Mouse (Mus musculus) heart, embryonic 13.5 days (tissue): Measurements from ENCODE around the gene Myo3b. TPM values are rescaled to one million over a fixed set of nuclear protein-coding genes. Genes with fewer than 3 reads are reported as not detected.
A peak's percentile ranks its signal among the peaks of the same experiment; 100 is the strongest.

Experiments used
- ATAC-seq: fragments of 200-750 bp; cut with Nextera tagmentation; 2 replicates; pipeline ENCODE4 v1.8.0; 2017; ENCODE audit warnings: moderate TSS enrichment; ENCODE audit not compliant: insufficient number of reproducible peaks, low FRiP score, low TSS enrichment; ENCODE audit errors: extremely low read depth
- H3K27ac ChIP-seq: fragments of 300-500 bp; sonication (generic); replicated peaks from 2 replicates; pipeline ENCODE4 v1.5.1; 2015; ENCODE audit warnings: moderate library complexity, mild to moderate bottlenecking, inconsistent platforms
- H3K27me3 ChIP-seq: fragments of 300-500 bp; sonication (generic); replicated peaks from 2 replicates; pipeline ENCODE4 v1.6.1; 2015; ENCODE audit warnings: mild to moderate bottlenecking, inconsistent platforms
- H3K36me3 ChIP-seq: fragments of 300-500 bp; sonication (generic); 2 replicates; pipeline ENCODE4 v1.6.1; 2015; ENCODE audit warnings: mild to moderate bottlenecking, inconsistent platforms
- H3K4me1 ChIP-seq: fragments of 300-500 bp; sonication (generic); 2 replicates; pipeline ENCODE4 v1.6.1; 2015; ENCODE audit warnings: inconsistent platforms
- H3K4me2 ChIP-seq: fragments of 300-500 bp; sonication (generic); 2 replicates; pipeline ENCODE4 v1.6.1; 2015; ENCODE audit warnings: inconsistent platforms, mild to moderate bottlenecking, moderate library complexity
- H3K4me3 ChIP-seq: fragments of 300-500 bp; sonication (generic); 2 replicates; pipeline ENCODE4 v1.5.1; 2015; ENCODE audit warnings: moderate library complexity, mild to moderate bottlenecking, inconsistent platforms
- H3K9ac ChIP-seq: fragments of 300-500 bp; sonication (generic); 2 replicates; pipeline ENCODE4 v1.6.1; 2015; ENCODE audit warnings: inconsistent platforms, mild to moderate bottlenecking, moderate library complexity
- H3K9me3 ChIP-seq: fragments of 300-500 bp; sonication (generic); 2 replicates; pipeline ENCODE4 v1.6.1; 2016; ENCODE audit warnings: inconsistent platforms
- WGBS: fragments of 180-500 bp; shearing (Covaris S2); methylation state at CpG from one replicate; pipeline ENCODE4 v1.1.7; 2015; ENCODE audit warnings: mixed read lengths; 5-methylcytosine and 5-hydroxymethylcytosine counted together
- polyA plus RNA-seq: library from polyadenylated mRNA; unstranded; fragments of >200 nt; fragmentation: Nextera tagmentation; extraction: Ambion mirVana; gene quantifications from 2 replicates; pipeline ENCODE4 v1.2.1, GENCODE M21; 2015

The Myo3b gene
- polyA plus RNA-seq, 1 experiment from 2014 or later: 0.20 TPM

GRCm38 (mm10) chr2:70259357-70260000 lies 220.6 kb downstream of the Myo3b start:
- WGBS: 20% methylated on average over 8 of the region's 8 CpGs
- Histone ChIP-seq H3K27me3 (peaks cover 23% of the 10 kb centered on the region), H3K4me1 (peaks cover 14% of the 10 kb centered on the region), H3K4me3 (no peak overlapping the region), H3K36me3 (no peaks in the 10 kb centered on the region), H3K27ac (no peak overlapping the region), H3K9ac (no peak overlapping the region), H3K9me3 (no peaks in the 10 kb centered on the region), H3K4me2 (no peak overlapping the region)
- no peak for ATAC-seq

DNA sequence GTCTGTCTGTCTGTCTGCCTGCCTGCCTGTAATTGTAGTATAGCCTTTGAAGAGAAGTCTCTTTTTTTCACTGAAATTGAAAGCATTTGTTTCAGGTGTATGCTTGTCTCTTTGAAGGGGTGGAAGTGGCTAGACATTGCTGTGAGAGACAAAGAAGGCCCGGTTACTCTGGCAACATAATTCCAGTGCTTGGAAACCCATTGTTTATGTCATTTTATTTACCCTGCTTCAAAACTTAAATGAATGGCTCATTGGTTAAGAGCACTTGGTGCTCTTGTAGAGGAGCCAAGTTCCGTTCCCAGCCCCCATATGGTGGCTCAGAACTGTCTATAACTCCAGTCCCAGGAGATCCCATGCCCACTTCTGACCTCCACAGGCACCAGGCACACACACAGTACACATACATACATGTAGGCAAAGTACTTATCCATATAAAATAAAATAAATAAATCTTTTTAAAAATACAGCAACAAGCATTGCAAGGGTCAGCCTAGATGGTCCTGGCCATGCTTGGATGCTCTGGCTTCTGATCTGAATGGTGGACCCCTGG lies 221.8 kb downstream of the Myo3b start:
- Histone ChIP-seq H3K9me3 (no peaks in the 10 kb centered on the region), H3K36me3 (no peaks in the 10 kb centered on the region), H3K27ac (no peak overlapping the region), H3K27me3 (peaks cover 21% of the 10 kb centered on the region), H3K4me2 (no peak overlapping the region), H3K9ac (no peak overlapping the region), H3K4me3 (no peak overlapping the region), H3K4me1 (peaks cover 14% of the 10 kb centered on the region)
- no peak for ATAC-seq
- WGBS: 80% methylated on average over 2 of the region's 2 CpGs

DNA sequence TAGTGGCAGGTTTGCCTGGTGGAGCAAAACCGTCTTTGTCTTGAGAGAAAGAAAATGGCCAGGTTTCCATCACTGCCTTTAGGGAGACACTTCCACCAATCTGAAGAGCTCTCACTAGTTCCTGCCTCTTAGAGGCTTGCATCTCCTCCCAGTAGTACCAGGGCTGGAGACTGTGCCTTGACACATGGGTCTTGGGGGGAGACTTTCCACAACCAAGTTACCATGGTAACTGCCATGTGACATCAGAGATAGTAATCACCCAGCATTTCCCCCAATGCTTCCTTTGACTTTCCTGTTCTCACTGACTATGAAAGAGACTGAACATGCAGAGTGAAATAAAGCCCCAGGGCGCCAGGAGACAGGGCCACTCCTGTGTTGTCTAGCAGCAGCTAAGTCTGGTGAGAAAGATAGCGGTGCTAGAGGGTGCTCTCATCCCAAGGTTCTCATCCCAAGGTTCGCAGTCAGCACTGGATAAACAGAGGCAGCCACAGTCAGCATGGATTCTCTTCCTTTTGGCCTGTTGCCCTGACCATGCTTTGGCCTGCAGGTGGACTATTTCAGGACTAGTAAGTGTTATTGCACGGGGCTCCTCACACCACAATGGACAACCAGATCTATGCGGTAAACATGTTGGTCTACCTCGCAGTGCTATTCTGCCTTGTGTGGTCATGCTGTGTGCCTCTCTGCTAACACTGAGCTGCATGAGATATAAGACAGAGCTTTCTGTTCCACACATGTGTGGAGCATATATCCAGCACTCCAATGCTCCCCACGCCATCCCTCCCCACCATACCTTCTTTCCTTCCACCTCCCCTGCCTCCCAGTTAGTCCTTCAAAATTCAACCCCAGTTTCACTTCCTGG lies 223.0 kb downstream of the Myo3b start:
- H3K27me3 ChIP-seq: peaks cover 21% of the 10 kb centered on the region
- no peak for ATAC-seq
- no peaks in the 10 kb centered on the region for H3K36me3 ChIP-seq
- 54% methylated on average over 8 of the region's 8 CpGs for WGBS
- H3K9me3 ChIP-seq: no peaks in the 10 kb centered on the region
- peaks cover 14% of the 10 kb centered on the region for H3K4me1 ChIP-seq
- no peak overlapping the region for H3K4me3 ChIP-seq
- H3K9ac ChIP-seq: 0 out of 2 replicates have a peak overlapping the region, but pooled peaks have one; percentile 10
- peak overlapping the region; percentile 54 for H3K27ac ChIP-seq
- H3K4me2 ChIP-seq: peak overlapping the region; percentile 24

DNA sequence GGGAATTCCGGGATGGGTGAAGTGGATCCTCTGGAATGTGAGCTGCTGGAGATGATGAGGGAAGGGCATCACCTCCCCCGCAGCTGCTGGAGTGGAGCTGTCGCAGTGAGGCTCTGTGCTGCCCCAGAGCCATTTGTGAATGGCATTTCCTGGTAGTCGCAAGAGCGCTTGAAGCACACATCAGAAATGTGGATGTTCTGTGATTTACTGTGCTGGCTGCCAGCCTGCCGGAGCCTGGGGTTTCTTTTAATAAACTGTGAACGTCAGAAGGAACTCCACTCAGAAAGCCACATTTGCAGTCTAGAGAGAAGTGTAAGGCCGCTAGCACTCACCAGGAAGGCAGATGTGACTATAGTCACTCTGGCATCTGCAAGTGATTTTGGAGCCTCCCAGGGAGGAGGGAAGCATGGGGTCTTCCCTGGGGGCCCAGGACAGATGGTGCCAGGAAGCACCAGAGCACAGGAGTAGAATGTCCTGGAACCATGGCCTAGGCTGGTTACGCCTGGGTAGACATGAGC lies 223.7 kb downstream of the Myo3b start:
- Histone ChIP-seq H3K36me3 (no peaks in the 10 kb centered on the region), H3K27ac (peak overlapping the region; percentile 54), H3K4me2 (peak overlapping the region; percentile 24), H3K9ac (0 out of 2 replicates have a peak overlapping the region, but pooled peaks have one; percentile 10), H3K4me1 (peaks cover 14% of the 10 kb centered on the region), H3K9me3 (no peaks in the 10 kb centered on the region), H3K27me3 (peaks cover 21% of the 10 kb centered on the region), H3K4me3 (no peak overlapping the region)
- 20% methylated on average over 9 of the region's 9 CpGs for WGBS
- no peak for ATAC-seq

- no peak overlapping the region for H3K9ac ChIP-seq
- ATAC-seq: no peak
- no peak overlapping the region for H3K4me2 ChIP-seq
- H3K4me3 ChIP-seq: no peak overlapping the region
- 22% methylated on average over 13 of the region's 13 CpGs for WGBS
- no peak overlapping the region for H3K27ac ChIP-seq
- H3K27me3 ChIP-seq: peaks cover 3% of the 10 kb centered on the region; the same call in 1 of the 2 replicates
- no peaks in the 10 kb centered on the region for H3K9me3 ChIP-seq
- H3K36me3 ChIP-seq: no peaks in the 10 kb centered on the region
- no peaks in the 10 kb centered on the region for H3K4me1 ChIP-seq
Observed at GRCm38 (mm10) chr2:70278425-70279277, 239.7 kb downstream of the Myo3b start.

- no peak overlapping the region for H3K9ac ChIP-seq
- no peaks in the 10 kb centered on the region for H3K27me3 ChIP-seq
- no peaks in the 10 kb centered on the region for H3K4me1 ChIP-seq
- H3K36me3 ChIP-seq: no peaks in the 10 kb centered on the region
- H3K27ac ChIP-seq: no peak overlapping the region
- H3K4me2 ChIP-seq: no peak overlapping the region
- H3K4me3 ChIP-seq: no peak overlapping the region
- ATAC-seq: no peak
- WGBS: 50% methylated on average over 1 of the region's 1 CpGs
- no peaks in the 10 kb centered on the region for H3K9me3 ChIP-seq
Observed at GRCm38 (mm10) chr2:70284109-70284508, 245.2 kb downstream of the Myo3b start.

DNA sequence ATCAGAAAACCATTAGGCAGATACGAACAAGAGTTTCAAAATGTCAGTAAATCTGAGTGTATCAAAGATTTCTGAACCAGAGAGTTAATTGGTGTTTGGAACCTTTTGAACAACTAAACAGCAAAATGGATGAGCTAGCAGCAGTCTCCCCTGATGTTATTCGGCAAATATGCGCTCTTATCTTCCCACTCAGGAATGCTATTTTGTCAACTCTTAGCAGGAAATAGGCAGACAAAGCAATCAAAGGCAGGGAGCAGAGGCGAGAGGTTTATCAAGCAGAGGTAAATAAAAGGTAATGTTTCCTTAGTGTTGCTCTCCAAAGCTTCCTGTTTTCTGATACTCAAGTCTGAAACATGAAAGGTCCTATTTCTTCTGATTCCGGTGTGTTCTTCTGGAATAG lies 252.1 kb downstream of the Myo3b start:
- Histone ChIP-seq H3K4me1 (peaks cover 22% of the 10 kb centered on the region), H3K9ac (no peak overlapping the region), H3K9me3 (no peaks in the 10 kb centered on the region), H3K4me2 (peak overlapping the region; percentile 30), H3K36me3 (no peaks in the 10 kb centered on the region), H3K27ac (peak overlapping the region; percentile 21), H3K27me3 (no peaks in the 10 kb centered on the region), H3K4me3 (no peak overlapping the region)
- WGBS: 11% methylated on average over 5 of the region's 5 CpGs
- ATAC-seq: no peak

DNA sequence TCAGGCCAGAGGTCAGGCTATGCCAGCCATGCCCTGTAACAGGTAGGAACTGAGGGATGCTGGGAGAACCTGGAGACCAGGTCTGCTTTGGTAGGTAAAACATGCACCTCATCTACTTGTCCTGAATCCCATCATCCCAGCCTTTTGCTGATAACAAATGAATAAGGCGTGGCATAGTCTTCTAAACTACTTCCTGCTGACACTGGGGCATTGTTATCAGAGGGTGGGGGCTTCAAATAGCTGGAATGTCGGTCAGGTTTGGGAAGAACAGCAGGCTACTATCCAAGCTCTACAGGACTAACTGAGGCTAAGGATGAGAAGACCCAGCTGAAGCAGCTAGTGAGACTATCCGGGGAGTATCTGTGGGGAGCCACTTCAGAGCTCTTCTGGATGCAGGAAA lies 253.8 kb downstream of the Myo3b start:
- Histone ChIP-seq H3K4me2 (no peak overlapping the region), H3K9ac (no peak overlapping the region), H3K36me3 (no peaks in the 10 kb centered on the region), H3K4me3 (no peak overlapping the region), H3K27me3 (no peaks in the 10 kb centered on the region), H3K27ac (no peak overlapping the region), H3K4me1 (peaks cover 22% of the 10 kb centered on the region), H3K9me3 (no peaks in the 10 kb centered on the region)
- no peak for ATAC-seq
- 32% methylated on average over 3 of the region's 3 CpGs for WGBS

- H3K4me3 ChIP-seq: no peak overlapping the region
- peaks cover 9% of the 10 kb centered on the region; the same call in 1 of the 2 replicates for H3K4me1 ChIP-seq
- H3K9ac ChIP-seq: no peak overlapping the region
- no peak overlapping the region for H3K4me2 ChIP-seq
- no peak for ATAC-seq
- peaks cover 8% of the 10 kb centered on the region for H3K9me3 ChIP-seq
- no peaks in the 10 kb centered on the region for H3K36me3 ChIP-seq
- H3K27ac ChIP-seq: no peak overlapping the region
- no peaks in the 10 kb centered on the region for H3K27me3 ChIP-seq
Observed at GRCm38 (mm10) chr2:70302905-70303304, 264.0 kb downstream of the Myo3b start.

- no peaks in the 10 kb centered on the region for H3K27me3 ChIP-seq
- H3K27ac ChIP-seq: peak overlapping the region; percentile 81
- WGBS: 20% methylated on average over 9 of the region's 9 CpGs
- peak overlapping the region; percentile 30 for H3K4me3 ChIP-seq
- H3K4me1 ChIP-seq: peaks cover 57% of the 10 kb centered on the region
- peak overlapping the region; percentile 59; the same call in 1 of the 2 replicates for H3K9ac ChIP-seq
- H3K4me2 ChIP-seq: peak overlapping the region; percentile 61
- no peaks in the 10 kb centered on the region for H3K9me3 ChIP-seq
- no peaks in the 10 kb centered on the region for H3K36me3 ChIP-seq
- no peak for ATAC-seq
Observed at GRCm38 (mm10) chr2:70315125-70315524, 276.2 kb downstream of the Myo3b start.
